Mouse (Mus musculus) c-Kit-positive CD71-negative TER-119-negative erythroid progenitor cells, embryonic 14.5 days (primary cell): ENCODE data around the gene Loxl4.
A peak's percentile ranks its signal among the peaks of the same experiment; 100 is the strongest.

Source experiments
- DNase-seq: peaks from one replicate; pipeline ENCODE4 v3.0.0-alpha.2; 2013; ENCODE audit warnings: low read depth

Gene Loxl4

GRCm38 (mm10) chr19:42612654-42613053 is at the start of gene Loxl4:
Gene Loxl4 (minus strand): TSS chr19:42612813.
- DNase-seq: peak; percentile 5

- DNase-seq: no peak
Measured at GRCm38 (mm10) chr19:42661430-42662164, 49.0 kb upstream of the Loxl4 start.

DNA sequence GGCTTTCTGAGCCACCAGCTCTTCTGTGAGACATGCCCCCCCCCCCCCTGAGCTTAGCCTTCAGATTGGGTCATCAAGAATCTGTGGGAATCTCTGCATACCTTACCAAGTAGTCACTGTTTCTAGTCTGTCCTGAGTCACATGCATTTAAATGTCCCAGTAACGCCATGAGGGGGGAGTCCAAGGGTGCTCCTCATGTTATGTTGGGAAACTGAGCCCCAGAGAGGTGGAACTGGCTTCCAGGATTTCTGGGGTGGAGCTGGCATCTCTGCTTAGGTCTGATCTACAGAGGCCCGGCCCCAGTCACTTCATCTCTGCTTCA is 47.6 kb upstream of the Loxl4 start:
- no peak for DNase-seq

GRCm38 (mm10) chr19:42659354-42660243 is 47.0 kb upstream of the Loxl4 start:
- no peak for DNase-seq

- DNase-seq: no peak
Measured at GRCm38 (mm10) chr19:42658435-42659135, 46.0 kb upstream of the Loxl4 start.

DNA sequence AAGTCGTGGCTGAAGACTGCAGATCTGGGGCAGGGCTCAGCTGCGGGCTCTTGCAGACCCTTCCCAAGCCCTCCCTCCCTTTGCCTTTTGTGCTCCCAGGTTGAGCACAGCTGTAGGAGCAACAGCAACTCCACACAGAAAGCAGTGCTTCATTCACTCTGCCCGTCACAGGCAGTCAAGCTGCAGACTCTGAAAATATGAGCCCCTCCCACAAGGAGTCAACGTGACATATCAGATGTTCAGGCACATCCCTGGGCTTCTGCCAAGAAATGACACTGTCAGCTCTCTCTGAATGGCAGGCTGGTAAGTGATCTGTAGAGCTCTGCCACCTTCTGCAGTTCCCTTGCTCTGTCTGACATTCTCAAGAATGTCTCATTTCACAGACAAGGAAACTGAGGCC is 45.2 kb upstream of the Loxl4 start:
- DNase-seq: no peak

DNA sequence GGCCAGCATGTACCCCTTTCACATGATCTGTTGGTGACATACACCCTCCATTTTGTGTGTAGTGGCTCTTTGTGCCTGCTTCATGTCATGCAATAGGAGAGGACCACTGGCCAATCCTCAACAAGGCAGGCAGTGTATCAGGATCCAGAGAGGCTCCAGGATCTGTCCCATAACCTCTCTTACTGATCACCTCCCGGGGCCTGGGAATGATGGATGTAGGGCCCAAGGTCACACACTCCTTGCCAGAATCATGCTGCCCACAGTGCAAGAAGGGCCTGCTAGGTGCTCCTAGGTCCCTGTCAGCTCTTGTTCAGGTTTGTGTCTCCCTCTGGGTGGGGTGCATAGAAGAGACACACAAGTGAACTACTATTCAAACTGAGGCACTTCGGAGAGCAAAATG is 44.7 kb upstream of the Loxl4 start:
- DNase-seq: no peak

DNA sequence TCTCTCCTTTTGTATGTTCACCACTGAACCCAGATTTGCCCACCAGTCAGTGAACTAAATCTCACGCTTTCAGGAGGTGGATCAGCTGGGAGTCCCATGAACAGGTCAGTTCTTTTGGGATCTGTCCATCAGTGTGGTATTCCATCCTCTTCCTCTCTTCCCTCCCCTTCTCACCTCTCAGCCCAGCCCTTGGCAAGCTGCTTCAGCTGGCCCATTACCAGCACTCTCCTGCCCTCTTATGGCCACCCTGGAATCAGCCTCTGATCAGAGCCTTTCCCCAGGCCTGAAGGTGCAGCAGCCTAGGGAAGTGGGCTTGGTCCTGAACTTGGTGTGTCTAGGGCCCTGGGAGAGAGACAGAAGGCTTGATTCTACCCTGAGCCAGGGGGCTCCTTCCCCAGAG is 42.4 kb upstream of the Loxl4 start:
- DNase-seq: no peak

DNA sequence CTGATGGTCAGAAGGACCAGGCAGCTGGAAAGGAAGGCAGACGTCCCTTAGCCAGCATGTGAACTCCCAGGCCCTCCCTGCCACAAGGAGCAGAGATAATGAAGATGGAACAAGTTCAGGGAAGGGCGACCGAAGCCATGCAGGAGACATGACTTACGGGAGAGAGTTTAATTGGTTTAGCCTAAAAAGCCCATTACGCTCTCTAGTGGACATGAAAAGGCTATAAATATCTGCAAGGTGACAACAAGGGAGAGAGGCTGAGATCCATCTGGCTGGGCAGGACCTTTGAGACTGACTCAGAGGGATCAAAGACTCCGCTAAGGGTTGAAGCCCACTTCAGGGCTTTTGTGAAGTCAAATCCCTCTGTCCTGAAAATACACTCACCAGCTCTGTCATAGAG is 40.5 kb upstream of the Loxl4 start:
- DNase-seq: no peak

GRCm38 (mm10) chr19:42652425-42652824 is 39.8 kb upstream of the Loxl4 start:
- DNase-seq: no peak

- DNase-seq: no peak
Measured at GRCm38 (mm10) chr19:42640211-42640610, 27.6 kb upstream of the Loxl4 start.

DNA sequence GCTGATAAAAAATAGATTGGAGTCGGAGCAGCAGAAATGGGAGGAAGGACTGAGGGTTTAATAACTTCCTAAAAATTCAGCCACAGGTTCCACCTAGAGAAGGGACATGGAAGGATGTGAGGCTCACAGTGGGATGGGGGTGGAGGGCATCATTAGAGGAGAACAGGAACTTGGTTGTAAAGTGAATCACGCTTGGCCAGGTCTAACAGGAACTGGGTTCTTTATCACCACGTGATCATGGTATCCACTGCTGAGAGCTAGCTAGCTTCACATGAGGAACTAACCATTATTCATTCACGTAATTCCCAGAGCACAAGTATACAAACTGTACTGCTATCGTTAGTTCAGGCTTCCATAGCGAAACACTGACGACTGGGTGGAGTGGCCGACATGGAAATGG is 26.9 kb upstream of the Loxl4 start:
- no peak for DNase-seq

DNA sequence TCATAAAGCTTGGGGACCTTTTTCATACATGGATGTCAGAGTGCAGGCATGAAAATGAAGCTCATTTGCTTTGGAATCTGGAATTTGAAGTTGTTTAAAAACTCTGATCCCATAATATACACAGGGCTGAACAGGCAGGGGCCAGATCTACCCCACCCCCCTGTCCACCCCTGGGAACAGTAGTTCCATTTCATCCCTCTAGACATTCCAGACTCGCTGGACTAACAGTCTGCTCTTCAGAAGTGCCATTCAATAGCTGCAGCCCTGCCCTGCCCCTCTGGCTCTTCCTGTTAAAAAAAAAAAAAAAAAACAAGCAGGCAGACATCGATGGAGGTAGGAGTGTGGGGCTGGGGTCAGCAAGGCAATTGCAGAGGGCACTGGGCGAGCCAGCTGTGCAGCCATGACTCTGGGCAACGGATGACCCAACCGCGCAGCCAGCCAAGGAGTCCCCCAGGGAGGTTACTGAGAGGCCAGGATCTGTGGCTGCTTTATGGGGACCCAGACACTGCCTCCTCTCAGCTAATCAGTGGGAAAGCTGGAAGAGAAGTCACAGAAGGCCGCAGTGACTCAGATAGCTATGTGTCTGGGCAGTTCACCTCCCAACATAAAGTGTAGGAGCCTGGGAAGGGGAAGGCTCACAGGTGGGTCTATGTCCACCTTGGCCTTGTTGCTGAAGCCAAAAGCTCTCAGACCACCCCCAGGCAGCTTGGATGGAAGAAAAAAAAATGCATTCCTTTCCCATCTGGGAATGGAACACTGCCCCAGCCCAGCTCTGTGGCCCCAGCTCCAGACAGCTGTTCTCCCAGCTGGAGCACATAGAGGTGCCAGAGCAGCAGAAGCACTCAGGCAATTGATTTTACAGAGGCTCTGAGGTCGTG is 26.2 kb upstream of the Loxl4 start:
- no peak for DNase-seq

GRCm38 (mm10) chr19:42636631-42637030 is 24.0 kb upstream of the Loxl4 start:
- DNase-seq: no peak

DNA sequence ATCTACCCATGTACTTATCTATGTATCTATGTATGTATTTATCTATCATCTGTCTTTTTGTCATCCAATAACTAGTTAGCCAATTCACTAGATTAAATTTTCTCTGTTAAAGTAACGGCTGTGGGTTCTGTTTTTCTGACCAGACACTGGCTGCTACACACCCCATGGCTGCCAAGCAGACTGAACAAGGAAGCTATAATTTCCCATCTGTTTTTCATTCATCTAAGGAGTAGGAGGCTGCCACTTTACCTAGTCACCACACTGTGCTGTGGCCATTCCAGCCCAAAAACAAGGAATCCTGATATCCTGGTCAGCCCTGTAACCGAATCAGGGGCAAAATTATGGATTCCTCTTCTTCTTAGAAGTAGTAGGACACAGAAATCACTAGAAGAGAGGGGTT is 21.0 kb upstream of the Loxl4 start:
- DNase-seq: no peak

GRCm38 (mm10) chr19:42632301-42632700 is 19.7 kb upstream of the Loxl4 start:
- DNase-seq: no peak

DNA sequence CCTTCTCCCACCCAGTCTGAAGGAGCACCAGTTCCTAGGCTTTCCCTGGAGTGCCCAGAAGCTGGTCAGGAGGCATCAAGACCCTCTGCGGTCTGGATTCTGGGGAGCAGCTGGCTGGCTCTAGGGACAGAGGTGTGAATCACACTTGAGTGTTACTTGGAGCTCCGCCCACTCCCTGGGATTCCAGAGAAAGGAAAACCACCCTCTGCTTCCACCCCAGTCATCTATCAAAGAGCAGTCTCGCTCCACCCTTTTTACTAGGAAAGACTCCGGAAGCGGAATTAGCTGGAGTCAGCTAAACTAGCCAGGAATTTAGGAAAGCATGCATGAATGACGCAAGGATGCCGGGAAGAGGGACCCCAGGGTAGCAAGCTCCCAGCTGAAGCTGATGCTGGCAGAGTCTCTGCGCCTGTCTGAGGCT is 18.9 kb upstream of the Loxl4 start:
- no peak for DNase-seq

DNA sequence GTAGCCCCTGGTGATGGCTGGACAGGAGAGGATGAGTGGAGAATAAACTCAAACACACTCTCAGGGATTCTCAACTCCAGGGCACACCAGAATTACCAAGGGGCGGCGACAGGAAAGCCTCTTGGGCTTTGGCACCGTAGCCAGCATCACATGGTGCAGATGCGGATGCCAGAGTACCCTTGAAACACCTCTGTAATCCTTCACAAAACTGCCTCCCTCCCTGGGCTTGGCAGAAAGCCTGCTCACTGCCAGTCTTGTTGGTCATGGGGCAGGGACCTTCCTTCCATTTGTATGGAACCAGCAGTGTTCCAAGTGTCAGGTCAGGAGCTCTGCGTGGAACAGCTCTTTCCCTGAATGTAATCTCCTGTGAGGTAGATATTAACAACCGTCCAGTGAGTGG is 15.5 kb upstream of the Loxl4 start:
- DNase-seq: no peak

DNA sequence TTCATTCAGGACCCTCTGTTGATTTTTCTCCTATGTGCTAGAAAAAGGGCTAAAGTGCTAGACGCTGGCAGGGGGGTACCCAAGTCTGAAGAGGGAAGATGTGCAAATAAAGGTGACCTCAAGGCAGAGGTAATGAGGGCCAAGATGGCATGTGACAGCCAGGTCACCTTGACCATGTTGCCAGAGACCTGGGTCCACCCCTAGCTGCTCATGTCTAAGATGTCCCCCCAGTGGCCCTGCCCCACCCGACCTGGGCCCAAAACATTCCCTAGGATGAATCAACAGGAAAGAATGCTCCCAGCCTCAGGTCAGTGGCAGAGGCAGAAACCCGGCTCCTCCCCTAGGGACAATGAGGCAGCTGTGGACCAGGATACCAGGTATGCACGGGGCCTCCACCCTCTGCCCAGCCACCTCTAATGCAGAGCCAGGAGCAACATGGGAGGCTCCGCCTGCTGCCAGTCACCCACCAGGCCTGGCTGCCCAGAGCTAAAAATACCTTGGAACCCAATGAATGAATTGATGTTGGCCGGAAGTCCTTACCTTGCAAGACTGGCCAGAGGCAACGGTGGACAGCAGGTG is 1.1 kb upstream of the Loxl4 start:
- no peak for DNase-seq

GRCm38 (mm10) chr19:42613116-42613515 is 503 bp upstream of the Loxl4 start:
- DNase-seq: no peak

DNA sequence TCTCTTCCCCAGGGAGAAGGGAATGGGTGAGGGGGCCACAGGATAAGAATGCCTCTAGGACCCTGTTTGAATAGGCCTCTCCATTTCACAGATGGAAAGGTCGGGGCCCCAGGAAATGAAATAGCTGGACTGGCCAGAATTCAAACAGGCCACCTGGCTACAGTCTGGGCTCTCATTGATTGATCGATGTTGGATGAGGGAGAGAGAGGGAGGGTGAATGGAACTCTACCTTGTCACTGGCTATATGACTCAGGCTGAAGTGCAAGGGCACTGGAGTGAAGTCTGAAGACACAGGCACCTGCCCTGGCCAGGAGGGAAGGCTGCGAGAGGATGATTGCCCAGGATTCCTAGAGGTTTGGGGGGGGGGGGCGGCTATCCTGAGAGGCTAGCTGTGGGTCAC is 867 bp downstream of the Loxl4 start:
- DNase-seq: no peak

- no peak for DNase-seq
Measured at GRCm38 (mm10) chr19:42609716-42610115, 2.9 kb downstream of the Loxl4 start.
